Mouse (Mus musculus) liver, adult 2 months (tissue): ENCODE results near the gene Ogfod2. TPM values are rescaled to one million over a fixed set of nuclear protein-coding genes. Genes with fewer than 3 reads are reported as not detected.

Source experiments
- DNase-seq: peaks from one replicate; pipeline ENCODE4 v3.0.0-alpha.2; 2011; ENCODE audit warnings: low read depth, low spot score; ENCODE audit errors: extremely low read depth
- H3K27ac ChIP-seq: fragments of 200-500 bp; replicated peaks from 2 replicates; pipeline ENCODE4 v1.5.1; 2012; ENCODE audit warnings: low read depth, mild to moderate bottlenecking, control low read depth, inconsistent platforms, low read length; ENCODE audit not compliant: insufficient read depth
- H3K27me3 ChIP-seq: fragments of 200-500 bp; 2 replicates; pipeline ENCODE4 v1.6.1; 2012; ENCODE audit warnings: mild to moderate bottlenecking, moderate library complexity, low read length, inconsistent platforms; ENCODE audit not compliant: control insufficient read depth, insufficient read depth
- H3K36me3 ChIP-seq: fragments of 200-500 bp; 2 replicates; pipeline ENCODE4 v1.6.1; 2012; ENCODE audit warnings: low read length, inconsistent platforms; ENCODE audit not compliant: control insufficient read depth, insufficient read depth
- H3K4me1 ChIP-seq: fragments of 200-500 bp; 2 replicates; pipeline ENCODE4 v1.6.1; 2011; ENCODE audit warnings: low read length; ENCODE audit not compliant: control insufficient read depth, insufficient read depth
- H3K4me3 ChIP-seq: fragments of 200-500 bp; 2 replicates; pipeline ENCODE4 v1.5.1; 2011; ENCODE audit warnings: low read depth, mild to moderate bottlenecking, control low read depth, low read length, moderate library complexity; ENCODE audit not compliant: insufficient read depth
- H3K79me2 ChIP-seq: fragments of 200-500 bp; 2 replicates; pipeline ENCODE4 v1.6.1; 2012; ENCODE audit warnings: inconsistent platforms, mild to moderate bottlenecking, low read length, moderate library complexity; ENCODE audit not compliant: control insufficient read depth, insufficient read depth
- H3K9ac ChIP-seq: fragments of 200-500 bp; 2 replicates; pipeline ENCODE4 v1.6.1; 2012; ENCODE audit warnings: low read depth, mild to moderate bottlenecking, control low read depth, inconsistent platforms, low read length
- CTCF ChIP-seq: fragments of 200-500 bp; IDR thresholded peaks from 2 replicates; pipeline ENCODE4 v1.5.1; 2011; ENCODE audit warnings: low read depth, low read length, control low read depth
- POLR2A ChIP-seq: fragments of 200-500 bp; IDR thresholded peaks from 2 replicates; pipeline ENCODE4 v1.6.1; 2011; ENCODE audit warnings: low read length, control low read depth; ENCODE audit not compliant: insufficient read depth; ENCODE audit errors: extremely low read depth
- WGBS: fragments of 180-500 bp; shearing (Covaris S2); methylation state at CpG from one replicate; pipeline ENCODE4 v1.1.7; 2018; 5-methylcytosine and 5-hydroxymethylcytosine counted together
- polyA plus RNA-seq: library from polyadenylated mRNA; depleted of rRNA; stranded (reverse); fragments of >200 nt; gene quantifications from 2 replicates; pipeline ENCODE4 v1.2.3, GENCODE M21; 2012
- total RNA-seq: library from RNA; depleted of rRNA; stranded (reverse); fragments of >200 nt; gene quantifications from 2 replicates; pipeline ENCODE4 v1.2.3, GENCODE M21; 2014

Gene Ogfod2
- total and polyA plus RNA-seq, 2 experiments: 38.5 to 65.3 TPM

DNA sequence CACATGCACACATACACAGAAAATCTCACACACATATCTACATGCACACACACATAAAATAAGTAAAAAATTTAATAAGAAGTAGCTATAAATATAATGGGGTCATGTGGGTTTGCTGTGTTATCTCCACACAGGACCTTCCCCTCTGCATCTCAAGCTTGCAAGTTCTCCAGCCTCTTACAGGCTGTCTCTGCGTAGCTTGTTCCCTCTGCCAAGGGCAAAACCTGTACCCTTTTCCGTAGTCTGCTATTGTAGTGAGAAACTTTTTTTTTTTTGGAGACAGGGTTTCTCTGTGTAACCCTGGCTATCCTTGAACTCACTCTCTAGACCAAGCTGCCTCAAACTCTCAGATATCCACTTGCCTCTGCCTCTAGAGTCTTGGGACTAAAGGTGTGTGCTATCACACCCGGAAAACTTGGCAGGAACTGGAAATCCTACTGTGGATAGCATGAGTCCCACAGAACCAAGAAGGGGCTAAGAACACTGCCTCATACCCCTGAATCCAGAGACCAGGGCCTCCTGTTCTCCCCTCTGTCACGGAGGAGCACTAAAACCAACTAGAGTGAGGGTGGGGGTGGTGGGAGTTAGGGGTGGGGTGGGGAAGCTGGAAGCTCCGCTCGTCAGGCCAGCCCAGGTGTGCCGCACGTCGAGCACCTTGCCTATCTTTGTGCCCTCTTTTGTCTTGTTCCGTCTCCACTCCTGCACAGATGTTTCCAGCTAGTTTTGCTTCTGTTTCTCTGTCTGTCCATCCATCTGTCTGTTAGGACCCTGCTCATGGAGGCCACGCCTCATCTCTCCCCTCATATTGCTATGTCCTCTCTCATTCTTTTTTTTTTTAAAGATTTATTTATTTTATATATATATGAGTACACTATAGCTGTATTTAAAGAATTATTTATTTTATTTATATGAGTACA lies 11.7 kb upstream of the Ogfod2 start:
- WGBS: 92% methylated on average over 11 of the region's 11 CpGs
- TF ChIP-seq POLR2A (no peak), CTCF (no peak)
- DNase-seq: no peak

DNA sequence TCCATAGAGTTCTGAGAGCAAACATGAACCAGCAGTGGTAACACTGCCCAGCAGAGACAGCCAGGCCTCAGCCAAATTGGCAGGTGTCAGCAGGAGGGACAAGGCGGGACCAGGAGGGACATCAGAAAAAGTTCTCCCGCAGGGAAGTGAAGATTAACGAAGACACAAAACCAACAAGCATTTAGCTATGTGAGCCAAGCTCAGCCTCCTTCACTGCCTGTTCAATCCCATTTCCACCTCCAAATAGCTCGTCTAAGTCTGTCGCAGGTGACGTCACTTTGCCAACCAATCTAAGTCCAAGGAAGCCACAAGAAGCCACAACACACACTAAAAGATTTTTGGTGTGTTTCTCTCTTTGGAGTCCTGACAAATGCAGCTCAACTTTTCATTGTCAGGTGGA lies 9.8 kb upstream of the Ogfod2 start:
- H3K27ac ChIP-seq: no peak overlapping the region
- no peaks in the 10 kb centered on the region for H3K4me1 ChIP-seq
- no peaks in the 10 kb centered on the region for H3K36me3 ChIP-seq
- 72% methylated on average over 6 of the region's 6 CpGs for WGBS
- peak; percentile 75 for DNase-seq
- no peak overlapping the region for H3K9ac ChIP-seq
- H3K4me3 ChIP-seq: no peak overlapping the region
- TF ChIP-seq POLR2A (no peak), CTCF (no peak)
- H3K79me2 ChIP-seq: no peaks in the 10 kb centered on the region
- H3K27me3 ChIP-seq: no peaks in the 10 kb centered on the region

More for the DNA sequence above, 11.7 kb upstream of the Ogfod2 start:
- Histone ChIP-seq H3K9ac (no peak overlapping the region), H3K27me3 (no peaks in the 10 kb centered on the region), H3K36me3 (no peaks in the 10 kb centered on the region), H3K79me2 (no peaks in the 10 kb centered on the region), H3K4me1 (no peaks in the 10 kb centered on the region), H3K27ac (no peak overlapping the region), H3K4me3 (no peak overlapping the region)

DNA sequence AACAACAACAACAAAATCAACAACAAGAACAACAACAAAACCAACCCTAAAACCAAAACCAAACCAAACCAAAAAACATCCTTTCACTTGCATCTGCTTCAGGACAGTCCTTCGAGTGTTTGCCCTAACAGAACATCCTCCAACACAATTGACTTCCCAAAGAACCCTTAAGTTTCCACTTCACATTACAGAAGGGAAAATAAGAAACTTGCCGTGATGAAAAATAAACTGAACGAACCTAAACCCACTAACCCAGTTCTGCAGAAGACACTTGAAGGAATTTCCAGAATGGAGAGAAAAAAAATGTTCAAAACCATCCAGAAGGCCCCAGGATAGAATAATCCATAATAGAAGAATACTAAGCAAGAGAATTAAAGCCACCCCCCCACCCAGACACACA lies 9.1 kb upstream of the Ogfod2 start:
- Histone ChIP-seq H3K79me2 (no peaks in the 10 kb centered on the region), H3K27me3 (no peaks in the 10 kb centered on the region), H3K27ac (no peak overlapping the region), H3K36me3 (no peaks in the 10 kb centered on the region), H3K9ac (no peak overlapping the region), H3K4me3 (no peak overlapping the region), H3K4me1 (no peaks in the 10 kb centered on the region)
- DNase-seq: no peak
- 85% methylated on average over 3 of the region's 3 CpGs for WGBS
- TF ChIP-seq CTCF: no peak
- TF ChIP-seq POLR2A: no peak

DNA sequence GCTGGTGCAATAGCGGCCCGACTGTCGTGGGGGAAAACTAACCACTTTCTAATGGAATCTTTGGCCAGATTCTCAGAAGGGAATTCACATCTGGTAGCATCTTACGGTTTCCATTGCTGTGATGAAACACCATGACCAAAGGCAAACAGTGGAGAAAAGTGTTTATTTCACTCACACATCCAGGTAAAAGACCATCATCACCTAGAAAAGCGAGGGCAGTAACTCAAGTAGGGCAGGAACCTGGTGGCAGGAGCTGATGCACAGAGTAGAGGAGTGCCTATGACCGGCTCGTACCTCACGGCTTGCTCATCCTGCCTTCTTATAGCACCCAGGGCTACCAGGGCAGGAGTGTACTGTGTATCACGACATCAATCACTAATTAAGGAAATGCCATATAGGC lies 8.5 kb upstream of the Ogfod2 start:
- Histone ChIP-seq H3K4me3 (no peak overlapping the region), H3K36me3 (no peaks in the 10 kb centered on the region), H3K79me2 (no peaks in the 10 kb centered on the region), H3K27me3 (no peaks in the 10 kb centered on the region), H3K27ac (no peak overlapping the region), H3K4me1 (no peaks in the 10 kb centered on the region), H3K9ac (no peak overlapping the region)
- TF ChIP-seq CTCF (no peak), POLR2A (no peak)
- DNase-seq: no peak
- WGBS: 95% methylated on average over 9 of the region's 9 CpGs

DNA sequence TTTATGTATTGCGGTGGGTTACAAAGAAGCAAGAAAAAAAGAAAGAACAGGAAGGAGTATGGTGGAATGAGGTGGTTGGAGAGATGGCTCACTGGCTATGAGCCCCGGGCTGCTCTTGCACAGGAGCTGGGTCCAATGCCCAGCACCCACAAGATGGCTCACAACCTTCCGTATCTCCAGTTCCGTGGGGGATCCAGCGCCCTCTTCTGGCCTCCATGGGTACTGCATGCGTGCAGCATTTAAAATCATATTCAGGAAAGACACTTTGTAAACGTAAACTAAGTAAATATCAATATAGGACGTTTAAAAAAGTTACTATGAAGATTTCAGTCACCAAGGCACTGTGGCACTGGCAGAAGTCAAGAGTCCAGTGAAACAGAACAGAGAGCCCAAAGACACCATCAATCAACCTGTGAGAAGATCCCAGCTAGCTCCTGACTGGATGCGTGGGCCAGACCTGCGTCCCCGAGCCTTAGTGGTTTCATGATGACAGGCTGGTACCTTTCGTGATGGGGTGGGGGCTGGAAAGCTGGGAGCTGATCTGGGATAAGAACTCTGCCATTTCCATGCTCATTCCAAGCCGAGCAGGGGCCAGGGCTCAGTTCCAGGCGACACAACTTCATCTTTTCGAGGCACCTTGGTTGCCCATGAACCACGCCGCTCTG lies 888 bp upstream of the Ogfod2 start:
- Histone ChIP-seq H3K9ac (peak overlapping the region; percentile 58), H3K27ac (peak overlapping the region; percentile 53), H3K4me1 (peaks cover 6% of the 10 kb centered on the region; the same call in 1 of the 2 replicates), H3K4me3 (peak overlapping the region; percentile 83), H3K36me3 (no peaks in the 10 kb centered on the region), H3K27me3 (no peaks in the 10 kb centered on the region), H3K79me2 (peaks cover 1% of the 10 kb centered on the region; the same call in 1 of the 2 replicates)
- peak; percentile 91 for TF ChIP-seq CTCF
- no peak for TF ChIP-seq POLR2A
- 20% methylated on average over 17 of the region's 17 CpGs for WGBS
- DNase-seq: peak; percentile 29
